Mouse (Mus musculus) E14TG2a.4 (cell line): ENCODE measurements around the gene Arhgef40.

Source experiments
- CTCF ChIP-seq: conservative IDR thresholded peaks from 2 replicates; pipeline ENCODE4 v1.5.1; 2014; ENCODE audit warnings: low read length
- POU5F1 ChIP-seq: IDR thresholded peaks from 2 replicates; pipeline ENCODE4 v1.6.1; 2014; ENCODE audit warnings: low read length, borderline replicate concordance

DNA sequence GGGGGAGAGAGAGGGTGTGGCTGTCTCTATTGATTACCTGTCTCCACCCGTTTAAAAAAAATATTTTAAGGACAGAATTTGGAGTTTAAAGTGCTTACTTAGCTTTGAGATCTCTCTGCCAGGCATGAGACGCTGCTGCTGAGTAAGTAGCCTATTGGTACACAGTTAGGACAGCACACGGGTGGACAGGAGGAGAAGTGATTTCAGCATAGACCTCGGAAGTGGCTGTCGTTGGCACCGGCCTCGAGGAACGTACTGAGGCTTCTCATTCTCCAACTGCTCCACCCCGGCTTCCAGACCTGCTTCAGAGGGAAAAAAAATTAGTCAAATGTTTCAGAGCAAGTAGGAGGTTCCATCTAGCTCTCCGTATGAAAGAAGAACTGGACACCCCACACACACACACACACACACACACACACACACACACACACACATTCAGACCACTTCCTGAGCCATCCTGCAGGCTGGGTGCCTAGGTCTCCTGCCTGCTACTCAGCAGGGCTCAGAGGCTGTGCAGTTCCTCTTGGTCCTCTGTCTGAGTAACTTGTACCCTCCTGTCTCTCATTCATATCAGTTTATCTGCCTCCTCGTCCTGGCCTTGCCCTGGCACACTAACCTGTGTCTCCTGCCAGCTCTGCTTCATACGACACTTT lies 10.8 kb downstream of the Arhgef40 start:
- TF ChIP-seq CTCF (no peak), POU5F1 (no peak)
